Mouse (Mus musculus): ENCODE data around the gene Brap. TPM values are rescaled to one million over a fixed set of nuclear protein-coding genes. Genes with fewer than 3 reads are reported as not detected.
"Not testable (repeated sequence)": the region's sequence is repeated elsewhere in the genome, so short reads cannot be mapped to it uniquely, and the experiment has no call there.

Gene Brap
- polyA plus RNA-seq, 1 experiment from 2014 or later = 26.6 TPM

DNA sequence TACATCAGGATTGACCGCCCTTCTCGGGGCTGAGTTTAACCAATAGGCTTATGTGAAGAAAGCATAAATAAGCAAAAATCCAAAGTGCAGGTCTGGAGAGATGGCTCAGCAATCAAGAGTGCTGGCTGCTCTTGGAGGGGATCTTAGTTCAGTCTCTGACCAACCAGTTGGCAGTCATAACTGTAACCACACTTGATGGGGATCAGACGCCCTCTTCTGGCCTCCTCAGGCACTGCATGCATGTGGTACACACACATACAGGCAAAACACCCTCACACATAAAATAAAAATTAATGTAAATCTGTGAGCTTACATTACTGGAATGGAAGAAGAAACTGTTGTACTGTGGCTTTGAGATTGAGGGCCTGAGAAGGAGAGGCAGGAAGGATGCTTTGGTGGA is 10.0 kb downstream of the Brap start:
- H3K9ac ChIP-seq (ENCODE audit: low read length) = no peak overlapping the region
- peaks cover 68% of the 10 kb centered on the region for H3K36me3 ChIP-seq (ENCODE audit: control insufficient read depth, insufficient read depth, low read length)
- H3K4me1 ChIP-seq (ENCODE audit: control insufficient read depth in 2 of 2, insufficient read depth in 2 of 2, low read length in 2 of 2) = no peaks in the 10 kb centered on the region; a peak in 1 of 4 replicates
- 80% methylated on average over 3 of the region's 3 CpGs for WGBS
- no peaks in the 10 kb centered on the region for H3K9me3 ChIP-seq (ENCODE audit: control insufficient read depth, low read length)
- no peaks in the 10 kb centered on the region for H3K27me3 ChIP-seq (ENCODE audit: control insufficient read depth, insufficient read depth, low read length)
- H3K4me2 ChIP-seq (ENCODE audit: low read length) = no peak overlapping the region
- no peak overlapping the region for H3K27ac ChIP-seq (replicated peaks in 1 of 2; ENCODE audit: control insufficient read depth in 1 of 2, insufficient read depth in 1 of 2, low read depth in 2 of 2, low read length in 2 of 2)
- H3K4me3 ChIP-seq (ENCODE audit: control insufficient read depth in 1 of 2, insufficient read depth in 1 of 2, low read depth in 1 of 2, low read length in 2 of 2) = no peak overlapping the region
- ATAC-seq (ENCODE audit: insufficient number of reproducible peaks, insufficient read depth, low FRiP score, low read depth) = no peak

DNA sequence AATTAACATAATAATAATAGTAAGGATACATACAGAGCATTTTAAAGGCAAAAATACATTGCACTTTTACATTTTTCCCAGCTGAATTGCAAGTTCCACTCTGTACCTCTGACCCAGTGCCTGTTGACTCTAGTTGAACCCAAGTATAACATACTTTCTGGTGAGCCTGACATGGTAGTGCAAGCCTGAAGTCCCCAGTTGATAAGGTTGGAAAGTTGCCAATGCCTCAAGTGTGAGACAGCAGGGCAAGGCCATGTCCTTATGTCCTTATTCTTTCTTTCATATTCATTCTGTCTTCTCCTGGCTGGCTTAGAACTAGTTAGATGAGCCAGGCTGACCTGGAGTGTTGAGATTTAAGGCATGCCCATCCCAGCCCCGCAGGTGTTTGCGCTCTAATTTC is 21.9 kb downstream of the Brap start:
- Histone ChIP-seq H3K9me3 (ENCODE audit: control insufficient read depth, low read length) (no peaks in the 10 kb centered on the region), H3K36me3 (ENCODE audit: control insufficient read depth, insufficient read depth, low read length) (peaks cover 92% of the 10 kb centered on the region), H3K4me2 (ENCODE audit: low read length) (no peak overlapping the region), H3K4me3 (ENCODE audit: control insufficient read depth in 1 of 2, insufficient read depth in 1 of 2, low read depth in 1 of 2, low read length in 2 of 2) (no peak overlapping the region), H3K4me1 (ENCODE audit: control insufficient read depth in 2 of 2, insufficient read depth in 2 of 2, low read length in 2 of 2) (peaks cover 10 to 27% of the 10 kb centered on the region in 2 experiments), H3K27me3 (ENCODE audit: control insufficient read depth, insufficient read depth, low read length) (no peaks in the 10 kb centered on the region), H3K9ac (ENCODE audit: low read length) (no peak overlapping the region), H3K27ac (replicated peaks in 1 of 2; ENCODE audit: control insufficient read depth in 1 of 2, insufficient read depth in 1 of 2, low read depth in 2 of 2, low read length in 2 of 2) (no peak overlapping the region; a peak in 1 of 4 replicates)
- WGBS = 97% methylated on average over 2 of the region's 2 CpGs
- no peak for ATAC-seq (ENCODE audit: insufficient number of reproducible peaks, insufficient read depth, low FRiP score, low read depth)

- Histone ChIP-seq H3K4me3 (ENCODE audit: control insufficient read depth in 1 of 2, insufficient read depth in 1 of 2, low read depth in 1 of 2, low read length in 2 of 2) (no peak overlapping the region), H3K9ac (ENCODE audit: low read length) (peak overlapping the region; percentile 28; the same call in 1 of the 2 replicates), H3K27ac (replicated peaks in 1 of 2; ENCODE audit: control insufficient read depth in 1 of 2, insufficient read depth in 1 of 2, low read depth in 2 of 2, low read length in 2 of 2) (peak overlapping the region; percentile 69 to 70), H3K4me1 (ENCODE audit: control insufficient read depth in 2 of 2, insufficient read depth in 2 of 2, low read length in 2 of 2) (peaks cover 10 to 27% of the 10 kb centered on the region in 2 experiments), H3K4me2 (ENCODE audit: low read length) (no peak overlapping the region), H3K36me3 (ENCODE audit: control insufficient read depth, insufficient read depth, low read length) (peaks cover 59% of the 10 kb centered on the region), H3K27me3 (ENCODE audit: control insufficient read depth, insufficient read depth, low read length) (no peaks in the 10 kb centered on the region), H3K9me3 (ENCODE audit: control insufficient read depth, low read length) (no peaks in the 10 kb centered on the region)
- no peak for ATAC-seq (ENCODE audit: insufficient number of reproducible peaks, insufficient read depth, low FRiP score, low read depth)
- WGBS = 42% methylated on average over 6 of the region's 6 CpGs
These were observed 25.1 kb downstream of the Brap start for GRCm38 (mm10) chr5:121685495-121685894.

DNA sequence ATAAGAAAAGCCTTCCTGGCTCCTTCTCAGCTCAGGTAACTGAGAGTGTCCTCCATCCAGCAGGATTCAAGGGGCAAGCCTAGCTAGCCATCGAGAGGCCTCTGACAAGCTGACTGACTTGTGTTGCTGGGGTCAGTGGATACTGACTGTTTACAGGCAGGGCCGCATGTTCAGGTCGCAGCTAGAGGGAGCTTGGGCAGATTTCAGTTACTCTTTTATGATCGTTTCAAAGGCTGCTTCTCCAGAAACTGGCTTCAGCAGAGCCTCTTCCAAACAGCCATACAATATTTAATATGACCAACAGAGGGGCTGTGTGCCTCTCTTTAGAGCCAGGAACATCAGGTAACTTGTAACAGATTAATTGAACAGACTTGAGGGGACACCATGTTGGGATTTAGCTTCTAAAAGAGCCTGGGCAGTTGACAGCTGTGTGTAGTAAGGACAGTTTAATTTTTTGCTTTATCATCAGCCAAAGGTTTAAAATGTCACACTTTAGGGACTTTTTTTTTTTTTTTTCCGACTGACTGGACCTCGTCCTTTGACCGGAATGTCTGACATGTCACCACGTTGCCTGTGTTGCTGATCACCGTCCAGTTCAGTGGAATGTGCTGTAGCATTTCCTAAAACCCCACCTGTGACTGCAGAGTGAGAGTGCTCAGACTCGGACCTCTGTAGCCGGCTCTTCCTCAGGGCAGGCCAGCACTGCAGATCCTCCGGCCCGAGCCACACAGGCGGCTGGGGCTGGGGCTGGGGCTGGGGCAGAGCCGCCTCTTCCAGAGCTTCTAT is 25.9 kb downstream of the Brap start:
- Histone ChIP-seq H3K4me3 (ENCODE audit: control insufficient read depth in 1 of 2, insufficient read depth in 1 of 2, low read depth in 1 of 2, low read length in 2 of 2) (no peak overlapping the region), H3K27me3 (ENCODE audit: control insufficient read depth, insufficient read depth, low read length) (no peaks in the 10 kb centered on the region), H3K27ac (replicated peaks in 1 of 2; ENCODE audit: control insufficient read depth in 1 of 2, insufficient read depth in 1 of 2, low read depth in 2 of 2, low read length in 2 of 2) (peak overlapping the region; percentile 69 to 70), H3K4me1 (ENCODE audit: control insufficient read depth in 2 of 2, insufficient read depth in 2 of 2, low read length in 2 of 2) (peaks cover 10 to 27% of the 10 kb centered on the region in 2 experiments), H3K9me3 (ENCODE audit: control insufficient read depth, low read length) (no peaks in the 10 kb centered on the region), H3K36me3 (ENCODE audit: control insufficient read depth, insufficient read depth, low read length) (peaks cover 51% of the 10 kb centered on the region), H3K9ac (ENCODE audit: low read length) (peak overlapping the region; percentile 28), H3K4me2 (ENCODE audit: low read length) (peak overlapping the region; percentile 23; the same call in 1 of the 2 replicates)
- WGBS = 28% methylated on average over 15 of the region's 15 CpGs
- ATAC-seq (ENCODE audit: insufficient number of reproducible peaks, insufficient read depth, low FRiP score, low read depth) = no peak

DNA sequence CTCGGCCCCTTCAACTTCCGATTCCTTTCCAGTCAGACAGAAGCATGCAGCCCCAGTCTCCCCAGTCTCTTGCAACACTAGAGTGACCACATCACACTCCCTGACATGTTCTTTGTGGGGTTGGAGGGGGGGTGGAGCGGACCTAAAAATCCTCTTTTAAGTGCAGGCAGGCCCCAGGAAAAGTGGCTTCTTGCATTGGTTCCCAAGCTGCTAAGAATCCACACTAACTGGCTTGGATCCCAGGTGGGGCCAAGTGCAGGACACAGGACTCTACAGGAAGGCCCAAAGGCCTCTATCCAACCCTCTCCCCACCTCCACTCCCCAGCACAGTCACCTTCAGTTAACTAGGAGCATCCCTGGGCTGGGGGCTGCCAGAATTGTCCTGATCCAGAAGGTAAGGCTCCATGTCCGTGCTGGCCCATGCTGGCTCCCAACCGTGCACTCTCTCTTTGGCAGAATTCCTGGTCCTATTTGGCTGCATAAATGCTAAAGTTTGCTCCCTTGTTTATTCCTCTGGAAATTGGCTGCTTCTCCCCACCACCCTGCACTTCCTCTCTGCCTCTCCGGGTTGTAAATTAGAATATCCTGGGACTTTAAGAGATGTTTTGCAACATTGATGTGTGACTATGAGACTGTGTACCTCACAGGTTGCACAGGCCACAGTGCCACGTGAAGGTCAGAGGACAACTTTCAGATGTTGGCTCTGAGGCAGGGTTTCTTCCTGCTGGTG is 30.3 kb downstream of the Brap start:
- H3K4me2 ChIP-seq (ENCODE audit: low read length) = no peak overlapping the region
- H3K27ac ChIP-seq (replicated peaks in 1 of 2; ENCODE audit: control insufficient read depth in 1 of 2, insufficient read depth in 1 of 2, low read depth in 2 of 2, low read length in 2 of 2) = no peak overlapping the region
- no peak overlapping the region for H3K9ac ChIP-seq (ENCODE audit: low read length)
- no peaks in the 10 kb centered on the region for H3K27me3 ChIP-seq (ENCODE audit: control insufficient read depth, insufficient read depth, low read length)
- no peak overlapping the region for H3K4me3 ChIP-seq (ENCODE audit: control insufficient read depth in 1 of 2, insufficient read depth in 1 of 2, low read depth in 1 of 2, low read length in 2 of 2)
- peaks cover 7 to 13% of the 10 kb centered on the region in 2 experiments for H3K4me1 ChIP-seq (ENCODE audit: control insufficient read depth in 2 of 2, insufficient read depth in 2 of 2, low read length in 2 of 2)
- peaks cover 8% of the 10 kb centered on the region; the same call in 1 of the 2 replicates for H3K36me3 ChIP-seq (ENCODE audit: control insufficient read depth, insufficient read depth, low read length)
- ATAC-seq (ENCODE audit: insufficient number of reproducible peaks, insufficient read depth, low FRiP score, low read depth) = no peak
- 70% methylated on average over 7 of the region's 7 CpGs for WGBS
- no peaks in the 10 kb centered on the region for H3K9me3 ChIP-seq (ENCODE audit: control insufficient read depth, low read length)

DNA sequence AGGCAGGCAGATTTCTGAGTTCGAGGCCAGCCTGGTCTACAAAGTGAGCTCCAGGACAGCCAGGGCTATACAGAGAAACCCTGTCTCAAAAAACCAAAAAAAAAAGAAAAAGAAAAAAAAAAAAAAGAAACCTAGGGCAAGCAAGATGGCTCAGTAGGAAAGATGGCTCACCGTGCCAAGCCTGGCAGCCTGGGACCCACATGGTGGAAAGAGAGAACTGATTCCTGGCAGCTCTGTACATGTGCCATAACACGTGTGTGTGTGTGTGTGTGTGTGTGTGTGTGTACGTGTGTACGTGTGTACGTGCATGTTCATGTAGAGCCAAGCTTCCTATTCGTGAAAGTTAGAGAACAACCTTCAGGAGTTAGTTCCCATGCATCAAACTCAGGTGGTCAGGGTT is 31.1 kb downstream of the Brap start:
- not testable (repeated sequence) for H3K9me3 ChIP-seq (ENCODE audit: control insufficient read depth, low read length); ATAC-seq (ENCODE audit: insufficient number of reproducible peaks, insufficient read depth, low FRiP score, low read depth); H3K27ac ChIP-seq (replicated peaks in 1 of 2; ENCODE audit: control insufficient read depth in 1 of 2, insufficient read depth in 1 of 2, low read depth in 2 of 2, low read length in 2 of 2); H3K4me1 ChIP-seq (ENCODE audit: control insufficient read depth in 2 of 2, insufficient read depth in 2 of 2, low read length in 2 of 2); H3K27me3 ChIP-seq (ENCODE audit: control insufficient read depth, insufficient read depth, low read length); H3K9ac ChIP-seq (ENCODE audit: low read length); H3K36me3 ChIP-seq (ENCODE audit: control insufficient read depth, insufficient read depth, low read length); H3K4me2 ChIP-seq (ENCODE audit: low read length); H3K4me3 ChIP-seq (ENCODE audit: control insufficient read depth in 1 of 2, insufficient read depth in 1 of 2, low read depth in 1 of 2, low read length in 2 of 2)
- WGBS = 95% methylated on average over 7 of the region's 7 CpGs

DNA sequence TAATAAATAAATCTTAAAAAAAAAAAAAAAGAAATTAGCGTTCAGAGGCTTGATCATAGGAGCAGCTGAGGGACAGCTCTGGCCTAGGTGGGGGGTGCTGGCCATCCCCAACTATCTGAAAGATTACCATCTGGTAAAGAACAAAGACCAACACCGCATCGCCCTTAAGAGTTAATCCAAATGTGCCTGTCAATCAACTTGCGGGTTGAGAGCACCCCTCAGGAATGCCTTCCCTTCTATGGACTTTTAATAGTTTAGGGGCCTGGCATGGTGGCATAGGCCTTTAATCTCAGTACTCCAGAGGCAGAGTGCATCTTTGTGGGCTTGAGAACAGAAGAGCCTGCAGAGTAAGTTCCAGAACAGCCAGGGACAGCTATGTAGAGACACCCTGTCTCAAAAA is 32.5 kb downstream of the Brap start:
- 69% methylated on average over 4 of the region's 4 CpGs for WGBS
- no peak for ATAC-seq (ENCODE audit: insufficient number of reproducible peaks, insufficient read depth, low FRiP score, low read depth)
- H3K27ac ChIP-seq (replicated peaks in 1 of 2; ENCODE audit: control insufficient read depth in 1 of 2, insufficient read depth in 1 of 2, low read depth in 2 of 2, low read length in 2 of 2) = no peak overlapping the region
- H3K9ac ChIP-seq (ENCODE audit: low read length) = no peak overlapping the region
- no peak overlapping the region for H3K4me2 ChIP-seq (ENCODE audit: low read length)
- H3K9me3 ChIP-seq (ENCODE audit: control insufficient read depth, low read length) = no peaks in the 10 kb centered on the region
- H3K4me1 ChIP-seq (ENCODE audit: control insufficient read depth in 2 of 2, insufficient read depth in 2 of 2, low read length in 2 of 2) = no peaks in the 10 kb centered on the region
- no peak overlapping the region for H3K4me3 ChIP-seq (ENCODE audit: control insufficient read depth in 1 of 2, insufficient read depth in 1 of 2, low read depth in 1 of 2, low read length in 2 of 2)
- H3K36me3 ChIP-seq (ENCODE audit: control insufficient read depth, insufficient read depth, low read length) = no peaks in the 10 kb centered on the region
- H3K27me3 ChIP-seq (ENCODE audit: control insufficient read depth, insufficient read depth, low read length) = no peaks in the 10 kb centered on the region
